Mouse (Mus musculus) thymus, adult 2 months (tissue): ENCODE measurements at regions not wholly inside any gene's neighbourhood (a gene's known extent, or its start where the extent isn't known, plus 50 kb on each side); places are given as distances from the start of the nearest gene placed in this dataset.

Experiments used
- CTCF ChIP-seq: fragments of 200-500 bp; IDR thresholded peaks from 2 replicates; pipeline ENCODE4 v1.5.1; 2012; ENCODE audit warnings: mild to moderate bottlenecking, control low read depth, low read length, moderate library complexity, borderline replicate concordance; ENCODE audit not compliant: control insufficient read depth, poor library complexity, insufficient read depth; ENCODE audit errors: extremely low read depth
- POLR2A ChIP-seq: fragments of 200-500 bp; IDR thresholded peaks from 2 replicates; pipeline ENCODE4 v1.6.1; 2012; ENCODE audit warnings: mild to moderate bottlenecking, low read length, control low read depth, moderate library complexity; ENCODE audit not compliant: control insufficient read depth, poor library complexity, insufficient read depth; ENCODE audit errors: extremely low read depth

GRCm38 (mm10) chr8:26872382-26872781, 104.7 kb upstream of the Zfp703 start:
- no peak for TF ChIP-seq CTCF
- no peak for TF ChIP-seq POLR2A
